Mouse (Mus musculus) hindbrain, embryonic 13.5 days (tissue): Measurements from ENCODE around the gene Icmt. TPM values are rescaled to one million over a fixed set of nuclear protein-coding genes. Genes with fewer than 3 reads are reported as not detected.

Experiments used
- ATAC-seq: fragments of 200-750 bp; cut with Nextera tagmentation; 2 replicates; pipeline ENCODE4 v1.8.0; 2017; ENCODE audit warnings: moderate TSS enrichment; ENCODE audit not compliant: low FRiP score
- H3K27ac ChIP-seq: fragments of 300-500 bp; sonication (generic); 2 replicates; pipeline ENCODE4 v1.5.1; 2015; ENCODE audit warnings: inconsistent platforms, mild to moderate bottlenecking, moderate library complexity
- H3K27me3 ChIP-seq: fragments of 300-500 bp; sonication (generic); 2 replicates; pipeline ENCODE4 v1.6.1; 2015; ENCODE audit warnings: mild to moderate bottlenecking, inconsistent platforms
- H3K36me3 ChIP-seq: fragments of 300-500 bp; sonication (generic); 2 replicates; pipeline ENCODE4 v1.6.1; 2015; ENCODE audit warnings: mild to moderate bottlenecking, inconsistent platforms
- H3K4me1 ChIP-seq: fragments of 300-500 bp; sonication (generic); replicated peaks from 2 replicates; pipeline ENCODE4 v1.6.1; 2015; ENCODE audit warnings: inconsistent platforms
- H3K4me2 ChIP-seq: fragments of 300-500 bp; sonication (generic); 2 replicates; pipeline ENCODE4 v1.6.1; 2015; ENCODE audit warnings: inconsistent platforms, mild to moderate bottlenecking, moderate library complexity
- H3K4me3 ChIP-seq: fragments of 300-500 bp; sonication (generic); 2 replicates; pipeline ENCODE4 v1.5.1; 2015; ENCODE audit warnings: mild to moderate bottlenecking, inconsistent platforms
- H3K9ac ChIP-seq: fragments of 300-500 bp; sonication (generic); 2 replicates; pipeline ENCODE4 v1.6.1; 2015; ENCODE audit warnings: mild to moderate bottlenecking, inconsistent platforms
- H3K9me3 ChIP-seq: fragments of 300-500 bp; sonication (generic); 2 replicates; pipeline ENCODE4 v1.6.1; 2016; ENCODE audit warnings: inconsistent platforms
- WGBS: fragments of 180-500 bp; shearing (Covaris S2); methylation state at CpG from one replicate; pipeline ENCODE4 v1.1.7; 2015; 5-methylcytosine and 5-hydroxymethylcytosine counted together
- polyA plus RNA-seq: library from polyadenylated mRNA; unstranded; fragments of >200 nt; fragmentation: Nextera tagmentation; extraction: Ambion mirVana; gene quantifications from 2 replicates; pipeline ENCODE4 v1.2.1, GENCODE M21; 2015

Icmt gene
- polyA plus RNA-seq, 1 experiment from 2014 or later = 18.4 TPM

DNA sequence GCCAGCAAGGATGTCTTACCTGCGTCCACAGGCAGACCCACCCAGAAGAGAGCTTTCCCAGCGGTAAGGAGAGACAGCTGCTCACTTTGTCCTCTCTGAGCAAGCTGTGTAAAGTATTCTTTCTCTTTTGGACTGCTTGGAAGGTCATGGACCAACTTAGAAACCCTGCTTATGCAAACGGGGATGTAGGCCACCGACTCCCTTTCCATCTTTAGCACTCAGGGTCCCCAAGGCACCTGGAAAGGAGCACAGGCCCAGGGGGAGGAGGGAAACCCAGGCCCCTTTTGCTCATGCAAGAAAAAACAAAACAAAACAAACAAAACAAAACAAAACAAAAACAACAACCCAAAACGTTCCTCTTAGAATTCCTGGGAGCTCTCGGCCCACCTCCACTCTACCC lies 5.5 kb upstream of the Icmt start, which contains the start of gene Hes3:
TSS of gene Hes3 (minus strand) at position 101 of the 400 bp plus-strand sequence.
- peak within 1 kb of the TSS; percentile 32 for H3K4me3 ChIP-seq
- WGBS = 9% methylated on average over 6 of the region's 6 CpGs

DNA sequence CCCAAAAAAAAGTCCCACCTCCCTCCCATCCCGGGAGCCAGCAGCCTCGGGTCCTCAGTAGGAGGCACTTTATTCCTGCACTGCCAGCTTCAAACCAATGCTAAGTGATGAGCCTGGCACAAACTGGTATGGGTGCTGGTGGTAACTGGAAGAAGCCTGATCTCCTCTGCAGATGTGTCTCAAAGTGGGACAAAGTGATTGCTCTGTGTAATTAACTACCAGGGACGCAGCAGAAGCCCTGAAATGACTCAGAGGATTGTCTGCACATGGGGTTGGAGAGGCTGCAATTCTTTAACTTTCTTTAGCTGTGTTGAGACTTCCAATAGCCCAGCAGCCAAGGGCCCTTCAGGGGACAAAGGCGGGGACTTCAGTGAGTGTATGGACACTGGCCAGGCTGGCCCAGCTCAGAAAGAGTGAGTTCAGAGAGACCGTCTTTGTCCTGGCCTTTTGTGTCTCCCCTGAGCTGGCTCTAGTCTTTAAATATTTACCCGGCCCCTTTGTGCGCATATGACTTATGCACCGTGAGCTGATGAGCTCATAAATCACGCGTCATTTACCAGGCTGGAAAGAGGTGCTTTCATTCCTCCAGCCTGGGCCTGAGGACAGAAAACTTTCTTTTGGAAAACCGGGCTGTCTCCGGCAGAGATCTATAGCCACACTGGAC lies 4.8 kb upstream of the Icmt start:
- WGBS = 8% methylated on average over 12 of the region's 12 CpGs
- ATAC-seq = no peak
- H3K4me1 ChIP-seq = peaks cover 66% of the 10 kb centered on the region
- no peak overlapping the region for H3K4me2 ChIP-seq
- H3K27ac ChIP-seq = peak overlapping the region; percentile 44; the same call in 1 of the 2 replicates
- H3K27me3 ChIP-seq = peaks cover 86% of the 10 kb centered on the region
- H3K4me3 ChIP-seq = no peak overlapping the region
- no peak overlapping the region for H3K9ac ChIP-seq
- no peaks in the 10 kb centered on the region for H3K36me3 ChIP-seq
- H3K9me3 ChIP-seq = no peaks in the 10 kb centered on the region

More for the DNA sequence above, 5.5 kb upstream of the Icmt start, which contains the start of gene Hes3:
- peak within 1 kb of the TSS; percentile 57 for H3K4me2 ChIP-seq
- H3K36me3 ChIP-seq = no peaks in the 10 kb centered on the region
- H3K4me1 ChIP-seq = peaks cover 71% of the 10 kb centered on the region
- peak within 1 kb of the TSS; percentile 44; the same call in 1 of the 2 replicates for H3K27ac ChIP-seq
- ATAC-seq = no peak
- no peaks in the 10 kb centered on the region for H3K9me3 ChIP-seq
- peaks cover 93% of the 10 kb centered on the region for H3K27me3 ChIP-seq
- H3K9ac ChIP-seq = peak within 1 kb of the TSS; percentile 67

DNA sequence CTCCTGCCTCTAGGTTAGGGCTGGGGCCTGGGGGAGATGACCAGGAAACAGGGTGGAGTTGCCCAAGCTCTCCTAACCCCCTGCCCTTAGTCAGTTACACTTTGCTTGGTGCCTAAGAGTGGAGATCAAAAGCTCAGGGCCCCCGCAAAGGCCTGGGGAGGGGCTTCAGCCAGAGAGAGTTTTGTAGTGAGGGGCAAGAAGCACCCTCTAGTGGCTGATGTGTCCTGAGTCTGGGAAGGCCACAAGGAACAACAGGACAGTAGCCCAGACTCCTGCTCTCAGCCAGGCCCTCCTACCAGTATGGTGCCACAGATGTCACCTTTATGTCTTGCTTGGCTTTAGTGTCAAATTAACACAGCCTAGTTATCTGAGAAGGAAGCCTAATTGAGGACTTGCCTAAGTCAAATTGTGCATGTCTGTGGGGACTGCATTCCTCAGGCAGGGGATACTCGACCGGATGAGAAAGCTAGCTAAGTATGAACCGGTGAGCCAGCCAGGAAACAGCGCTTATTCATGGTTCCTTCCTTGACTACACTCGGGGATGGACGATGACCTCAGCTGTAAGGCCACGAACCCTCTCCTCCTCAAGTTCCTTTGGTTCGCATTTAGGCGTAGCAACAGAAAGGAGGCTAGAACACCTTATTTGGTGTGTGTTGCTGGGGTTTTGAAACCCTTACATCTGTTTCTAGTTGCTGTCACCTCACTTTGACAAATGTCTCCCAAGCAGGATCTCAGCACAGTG lies 2.7 kb upstream of the Icmt start:
- H3K4me3 ChIP-seq = no peak overlapping the region
- H3K27me3 ChIP-seq = peaks cover 75% of the 10 kb centered on the region
- WGBS = 46% methylated on average over 10 of the region's 10 CpGs
- no peak for ATAC-seq
- H3K27ac ChIP-seq = no peak overlapping the region
- H3K9ac ChIP-seq = 0 out of 2 replicates have a peak overlapping the region, but pooled peaks have one; percentile 1
- H3K4me1 ChIP-seq = peaks cover 68% of the 10 kb centered on the region
- H3K36me3 ChIP-seq = no peaks in the 10 kb centered on the region
- H3K4me2 ChIP-seq = no peak overlapping the region
- H3K9me3 ChIP-seq = no peaks in the 10 kb centered on the region

DNA sequence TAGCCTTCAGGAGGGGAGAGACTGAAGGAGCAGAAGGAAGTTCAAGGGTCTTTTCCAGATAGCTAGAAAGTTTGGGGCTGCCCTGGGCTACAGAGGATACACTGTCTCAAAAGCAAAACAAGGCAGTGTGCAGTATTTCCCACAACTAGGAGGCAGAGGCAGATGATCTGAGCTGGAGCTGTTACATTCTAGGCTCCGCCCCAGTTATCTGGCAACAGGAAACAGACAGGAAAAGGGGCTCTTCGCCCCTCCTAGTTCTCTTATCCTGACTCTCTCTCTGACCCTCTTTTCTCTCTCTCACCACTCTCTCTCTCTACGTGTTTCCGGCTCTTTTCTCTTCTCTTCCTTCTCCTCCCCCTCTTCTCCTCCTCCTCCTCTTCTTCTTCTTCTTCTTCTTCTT lies 1.1 kb upstream of the Icmt start:
- ATAC-seq = no peak

DNA sequence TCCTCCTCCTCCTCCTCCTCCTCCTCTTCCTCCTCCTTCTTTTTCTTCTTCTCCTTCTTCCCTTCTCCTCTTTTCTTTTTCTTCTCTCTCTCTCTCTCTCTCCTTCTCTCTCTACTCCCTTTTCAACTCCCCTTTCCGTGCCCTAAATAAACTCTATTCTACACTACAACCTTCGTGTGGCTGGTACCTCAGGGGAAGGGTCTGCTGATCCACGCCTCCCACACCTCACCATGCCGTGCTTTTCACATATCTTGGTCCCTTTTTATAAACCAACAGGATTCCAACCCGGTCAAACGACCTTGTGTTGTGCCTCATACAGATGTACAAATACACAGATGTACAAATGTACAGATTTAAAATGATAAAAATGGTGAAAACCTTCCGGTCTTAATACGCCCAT lies 656 bp upstream of the Icmt start:
- H3K4me3 ChIP-seq = peak overlapping the region; percentile 81
- no peak overlapping the region for H3K27ac ChIP-seq
- peaks cover 19% of the 10 kb centered on the region for H3K36me3 ChIP-seq
- peak overlapping the region; percentile 72 for H3K4me2 ChIP-seq
- H3K9me3 ChIP-seq = no peaks in the 10 kb centered on the region
- H3K27me3 ChIP-seq = peaks cover 55% of the 10 kb centered on the region
- H3K9ac ChIP-seq = 0 out of 2 replicates have a peak overlapping the region, but pooled peaks have one; percentile 63
- H3K4me1 ChIP-seq = peaks cover 51% of the 10 kb centered on the region
- ATAC-seq = no peak
- WGBS = 21% methylated on average over 8 of the region's 8 CpGs

More for the DNA sequence above, 1.1 kb upstream of the Icmt start:
- peaks cover 60% of the 10 kb centered on the region for H3K27me3 ChIP-seq
- H3K4me1 ChIP-seq = peaks cover 56% of the 10 kb centered on the region
- WGBS = 51% methylated on average over 4 of the region's 4 CpGs
- no peaks in the 10 kb centered on the region for H3K9me3 ChIP-seq
- H3K4me2 ChIP-seq = no peak overlapping the region
- H3K27ac ChIP-seq = no peak overlapping the region
- no peak overlapping the region for H3K4me3 ChIP-seq
- H3K9ac ChIP-seq = no peak overlapping the region
- H3K36me3 ChIP-seq = peaks cover 14% of the 10 kb centered on the region

DNA sequence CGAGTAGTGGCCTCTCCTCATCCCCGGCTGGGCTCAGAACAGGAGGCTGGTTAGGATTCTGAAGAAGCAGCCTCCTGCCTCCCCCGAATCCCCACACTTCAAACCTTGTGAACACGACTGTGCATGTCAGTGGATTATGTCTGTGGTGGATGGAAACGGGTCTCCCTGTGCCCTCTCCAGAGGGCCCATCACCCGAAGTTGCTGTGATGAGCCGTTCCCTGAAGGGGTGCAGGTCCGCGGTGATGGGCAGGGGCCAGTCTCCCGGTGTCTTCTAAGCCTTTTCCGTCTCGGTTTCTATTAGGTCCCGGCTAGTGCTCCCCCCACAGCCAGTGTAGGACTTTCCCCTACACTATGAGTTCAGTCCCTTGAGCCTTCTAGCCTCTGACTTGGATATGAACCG lies 1.8 kb downstream of the Icmt start:
- H3K9ac ChIP-seq = peak overlapping the region; percentile 98
- 0 out of 2 replicates have a peak overlapping the region, but pooled peaks have one; percentile 81 for H3K4me3 ChIP-seq
- peaks cover 31% of the 10 kb centered on the region for H3K27me3 ChIP-seq
- 84% methylated on average over 14 of the region's 14 CpGs for WGBS
- no peaks in the 10 kb centered on the region for H3K9me3 ChIP-seq
- peaks cover 43% of the 10 kb centered on the region for H3K36me3 ChIP-seq
- no peak for ATAC-seq
- H3K27ac ChIP-seq = no peak overlapping the region
- peak overlapping the region; percentile 91 for H3K4me2 ChIP-seq
- peaks cover 29% of the 10 kb centered on the region for H3K4me1 ChIP-seq

DNA sequence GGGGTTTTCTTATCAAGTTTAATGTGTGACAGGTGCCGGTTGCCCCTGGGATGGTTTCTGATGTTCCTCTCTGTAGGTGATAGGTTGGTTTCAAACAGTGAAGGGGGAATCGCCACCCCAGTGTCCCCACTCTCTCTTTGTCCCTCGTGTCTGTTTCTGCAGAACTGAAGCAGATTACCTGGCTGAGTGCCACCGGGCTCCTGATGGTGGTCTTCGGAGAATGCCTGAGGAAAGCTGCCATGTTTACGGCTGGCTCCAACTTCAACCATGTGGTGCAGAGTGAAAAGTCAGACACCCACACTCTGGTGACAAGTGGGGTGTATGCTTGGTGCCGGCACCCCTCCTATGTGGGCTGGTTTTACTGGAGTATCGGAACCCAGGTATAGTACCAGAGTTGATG lies 3.3 kb downstream of the Icmt start:
- peaks cover 55% of the 10 kb centered on the region for H3K36me3 ChIP-seq
- H3K4me3 ChIP-seq = no peak overlapping the region
- no peaks in the 10 kb centered on the region for H3K9me3 ChIP-seq
- WGBS = 96% methylated on average over 8 of the region's 8 CpGs
- H3K27ac ChIP-seq = no peak overlapping the region
- peaks cover 20% of the 10 kb centered on the region for H3K27me3 ChIP-seq
- ATAC-seq = no peak
- H3K9ac ChIP-seq = no peak overlapping the region
- H3K4me1 ChIP-seq = peaks cover 25% of the 10 kb centered on the region
- no peak overlapping the region for H3K4me2 ChIP-seq

DNA sequence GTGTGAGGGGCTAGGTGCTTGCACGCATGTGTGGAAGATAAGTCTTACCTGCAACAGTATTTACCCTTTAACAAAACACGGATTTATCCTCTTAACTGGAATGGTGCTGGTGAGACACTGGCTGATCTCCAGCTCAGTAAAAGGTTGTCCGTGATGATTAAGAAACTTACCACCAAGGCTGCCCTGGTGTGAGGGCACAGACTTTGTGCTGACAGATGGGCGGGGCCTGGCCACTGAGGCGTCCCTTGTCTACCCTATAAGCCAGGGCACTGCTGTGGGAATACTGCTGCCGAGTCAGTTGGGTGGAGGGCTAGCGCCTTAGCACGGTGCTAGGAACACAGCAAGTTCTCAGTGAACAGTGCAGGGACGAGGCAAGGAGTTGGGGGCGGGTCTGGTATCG lies 5.0 kb downstream of the Icmt start:
- Histone ChIP-seq H3K4me3 (no peak overlapping the region), H3K27ac (no peak overlapping the region), H3K4me2 (no peak overlapping the region), H3K4me1 (peaks cover 33% of the 10 kb centered on the region), H3K9me3 (no peaks in the 10 kb centered on the region), H3K9ac (no peak overlapping the region), H3K36me3 (peaks cover 55% of the 10 kb centered on the region), H3K27me3 (0 out of 2 replicates have a peak, but pooled peaks cover 13% of the 10 kb centered on the region)
- no peak for ATAC-seq
- 81% methylated on average over 11 of the region's 11 CpGs for WGBS

DNA sequence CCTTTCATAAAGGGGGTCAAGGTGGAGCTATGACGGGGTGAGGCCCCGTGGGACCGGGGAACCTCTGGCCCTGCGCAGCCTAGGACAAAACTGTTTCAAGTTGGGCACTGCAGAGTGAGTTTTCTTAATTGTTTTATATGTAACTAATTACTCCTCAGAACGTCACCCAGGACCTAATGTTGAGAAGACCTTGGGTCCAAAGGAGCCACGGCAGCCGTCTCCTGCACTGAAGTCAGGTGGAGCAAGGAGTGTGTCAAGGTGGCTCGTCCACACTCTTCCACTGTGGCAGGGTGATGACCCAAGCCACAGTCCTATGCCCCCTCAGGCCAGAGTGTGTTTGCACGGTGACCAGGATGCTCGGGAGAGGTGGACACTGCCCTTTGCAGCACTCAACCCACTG lies 6.1 kb downstream of the Icmt start:
- Histone ChIP-seq H3K9me3 (no peaks in the 10 kb centered on the region), H3K4me3 (no peak overlapping the region), H3K27me3 (0 out of 2 replicates have a peak, but pooled peaks cover 17% of the 10 kb centered on the region), H3K27ac (no peak overlapping the region), H3K36me3 (peaks cover 55% of the 10 kb centered on the region), H3K4me1 (peaks cover 28% of the 10 kb centered on the region), H3K9ac (no peak overlapping the region), H3K4me2 (no peak overlapping the region)
- 93% methylated on average over 10 of the region's 10 CpGs for WGBS
- no peak for ATAC-seq

DNA sequence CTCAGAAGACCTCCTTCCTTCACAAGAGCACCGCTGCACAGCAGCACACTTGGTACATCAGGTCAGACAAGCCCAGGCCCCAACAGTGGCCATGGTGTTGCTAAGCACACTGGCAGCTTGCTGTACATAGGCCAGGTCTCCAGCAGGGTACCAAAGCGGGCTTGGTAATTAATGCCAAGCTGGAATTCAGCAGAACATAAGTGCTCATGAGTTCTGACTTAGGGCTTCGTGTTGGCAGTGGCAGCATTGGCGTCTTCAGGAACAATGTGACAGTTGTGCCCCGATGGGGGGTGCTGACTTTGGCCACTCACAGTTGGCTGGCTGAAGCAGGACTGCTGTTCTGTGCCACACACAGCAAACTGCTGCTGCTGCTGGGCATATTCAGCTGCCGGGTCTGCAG lies 7.7 kb downstream of the Icmt start:
- Histone ChIP-seq H3K4me1 (peaks cover 15% of the 10 kb centered on the region), H3K27ac (no peak overlapping the region), H3K4me2 (no peak overlapping the region), H3K9me3 (no peaks in the 10 kb centered on the region), H3K36me3 (peaks cover 60% of the 10 kb centered on the region), H3K27me3 (peaks cover 19% of the 10 kb centered on the region), H3K4me3 (no peak overlapping the region), H3K9ac (no peak overlapping the region)
- WGBS = 88% methylated on average over 6 of the region's 6 CpGs
- ATAC-seq = no peak

DNA sequence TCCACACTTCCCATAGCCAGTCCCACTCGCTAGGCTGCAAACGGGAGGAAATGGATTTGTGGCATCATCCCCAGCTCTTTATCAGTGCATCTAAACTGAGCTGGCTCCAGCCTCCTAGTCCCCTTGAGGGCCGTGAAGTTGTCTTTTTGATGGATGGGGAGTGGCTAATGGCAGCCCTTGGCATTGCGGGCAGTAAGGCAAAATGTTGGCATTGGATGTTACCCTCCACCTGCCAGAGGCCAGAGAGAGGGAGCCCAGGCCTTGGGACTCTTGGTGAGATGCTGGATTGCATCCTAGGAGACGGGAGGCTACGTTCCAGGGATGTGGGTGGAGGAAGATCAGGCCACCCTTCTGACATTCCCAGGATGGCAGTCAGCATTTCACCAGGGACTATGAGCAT lies 9.0 kb downstream of the Icmt start:
- Histone ChIP-seq H3K27ac (peak overlapping the region; percentile 20; the same call in 1 of the 2 replicates), H3K4me1 (peaks cover 15% of the 10 kb centered on the region), H3K9ac (peak overlapping the region; percentile 58), H3K4me3 (no peak overlapping the region), H3K27me3 (peaks cover 32% of the 10 kb centered on the region), H3K36me3 (peaks cover 47% of the 10 kb centered on the region), H3K4me2 (no peak overlapping the region), H3K9me3 (no peaks in the 10 kb centered on the region)
- 71% methylated on average over 6 of the region's 6 CpGs for WGBS
- ATAC-seq = no peak

DNA sequence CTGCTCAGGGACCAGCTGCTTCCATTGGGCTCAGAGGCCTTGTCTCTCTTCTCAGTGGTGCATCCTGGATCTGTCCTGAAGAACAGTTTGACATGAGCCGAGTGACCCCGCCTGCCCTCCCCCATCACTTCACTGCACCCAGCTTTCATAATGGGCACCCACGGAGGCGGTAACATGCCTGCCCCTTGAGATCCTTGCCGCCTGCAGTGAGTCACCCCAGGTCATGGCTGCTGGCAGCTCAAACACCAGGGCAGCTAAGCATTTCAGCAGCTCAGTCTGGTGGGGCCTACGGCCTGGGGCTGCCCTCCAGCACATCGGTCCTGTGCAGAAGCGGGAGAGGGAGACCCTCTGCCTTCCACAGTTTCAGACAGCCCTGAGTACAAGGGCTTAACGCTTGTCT lies 10.5 kb downstream of the Icmt start:
- Histone ChIP-seq H3K27me3 (peaks cover 48% of the 10 kb centered on the region), H3K4me2 (no peak overlapping the region), H3K4me3 (no peak overlapping the region), H3K9ac (0 out of 2 replicates have a peak overlapping the region, but pooled peaks have one; percentile 2), H3K9me3 (no peaks in the 10 kb centered on the region), H3K36me3 (peaks cover 31% of the 10 kb centered on the region), H3K4me1 (peaks cover 22% of the 10 kb centered on the region), H3K27ac (no peak overlapping the region)
- ATAC-seq = no peak
- 74% methylated on average over 9 of the region's 9 CpGs for WGBS
